Mouse (Mus musculus): Measurements from ENCODE around the gene Ptrh2. TPM values are rescaled to one million over a fixed set of nuclear protein-coding genes. Genes with fewer than 3 reads are reported as not detected.

Ptrh2 gene
- 14.6 TPM for polyA plus RNA-seq (2017; shearing (Covaris generic))

GRCm38 (mm10) chr11:86683395-86684125 lies at the start of gene Ptrh2, which contains the start of gene Vmp1:
Gene Ptrh2 (plus strand): TSS chr11:86683985.
Gene Vmp1 (minus strand): TSS chr11:86683836.

Other genes with a start within 250 kb of the Ptrh2 start
- gene Rnft1, start 199.3 kb upstream of the Ptrh2 start, polyA plus RNA-seq (2017; shearing (Covaris generic)) = 54.4 TPM
- 55.1 TPM for gene Rps6kb1, start 139.2 kb upstream of the Ptrh2 start, polyA plus RNA-seq (2017; shearing (Covaris generic))
- 7.6 TPM for gene Tubd1, start 139.0 kb upstream of the Ptrh2 start, polyA plus RNA-seq (2017; shearing (Covaris generic))
- 200 TPM for gene Vmp1, start 149 bp upstream of the Ptrh2 start, polyA plus RNA-seq (2017; shearing (Covaris generic))
- gene Cltc, start 73.6 kb downstream of the Ptrh2 start, polyA plus RNA-seq (2017; shearing (Covaris generic)) = 181 TPM
- gene Dhx40, start 123.8 kb downstream of the Ptrh2 start, polyA plus RNA-seq (2017; shearing (Covaris generic)) = 41.5 TPM